Mouse (Mus musculus) adrenal gland, postnatal 10 days (tissue): Measurements from ENCODE around the gene Dhdds. TPM values are rescaled to one million over a fixed set of nuclear protein-coding genes. Genes with fewer than 3 reads are reported as not detected.

Experiments used
- DNase-seq: peaks from one replicate; pipeline ENCODE4 v3.0.0; 2021; ENCODE audit warnings: mixed read lengths
- total RNA-seq, 2 experiments: library from RNA; stranded (reverse); gene quantifications; 2 replicates each; pipeline ENCODE4 v1.2.3; 2021

Dhdds gene
- total RNA-seq, 2 experiments from 2014 or later = 30.7 to 35.8 TPM

GRCm38 (mm10) chr4:133956358-133956757 is 44.4 kb downstream of the Dhdds start:
- DNase-seq = no peak

- DNase-seq = no peak
These were observed 54.0 kb downstream of the Dhdds start for GRCm38 (mm10) chr4:133946736-133947135.

- DNase-seq = no peak
These were observed 56.9 kb downstream of the Dhdds start for GRCm38 (mm10) chr4:133943791-133944190.

GRCm38 (mm10) chr4:133942679-133943078 is 58.0 kb downstream of the Dhdds start:
- no peak for DNase-seq

- no peak for DNase-seq
These were observed 59.1 kb downstream of the Dhdds start for GRCm38 (mm10) chr4:133941576-133941975.

GRCm38 (mm10) chr4:133940386-133941260 is 60.1 kb downstream of the Dhdds start:
- no peak for DNase-seq

GRCm38 (mm10) chr4:133938077-133938476 is 62.6 kb downstream of the Dhdds start:
- DNase-seq = no peak

- no peak for DNase-seq
These were observed 68.9 kb downstream of the Dhdds start for GRCm38 (mm10) chr4:133931785-133932184.

- DNase-seq = peak; percentile 32
These were observed 69.4 kb downstream of the Dhdds start for GRCm38 (mm10) chr4:133931349-133931748.

GRCm38 (mm10) chr4:133929278-133929670 is 71.4 kb downstream of the Dhdds start:
- peak; percentile 25 for DNase-seq

- DNase-seq = no peak
These were observed 72.0 kb downstream of the Dhdds start for GRCm38 (mm10) chr4:133928576-133929277.

- no peak for DNase-seq
These were observed 75.5 kb downstream of the Dhdds start for GRCm38 (mm10) chr4:133925204-133925603.

- DNase-seq = no peak
These were observed 77.0 kb downstream of the Dhdds start for GRCm38 (mm10) chr4:133923743-133924142.

Other genes with a start within 250 kb of the Dhdds start
- 10 to 100 TPM; 46.7 to 63.4 TPM for gene Arid1a, start 244.1 kb downstream of the Dhdds start, total RNA-seq
- gene Rps6ka1, start 113.1 kb downstream of the Dhdds start, total RNA-seq = 10 to 100 TPM; 19.6 to 19.9 TPM
- gene Hmgn2, start 32.3 kb downstream of the Dhdds start, total RNA-seq = 100 to 1,000 TPM; 273 to 322 TPM
- gene Lin28a, start 17.9 kb upstream of the Dhdds start, total RNA-seq = under 1 TPM; 0.18 to 0.36 TPM
- under 1 TPM in 1 of 2 experiments, not detected in 1; 0.24 TPM for gene Zfp683, start 52.9 kb upstream of the Dhdds start, total RNA-seq
- under 1 TPM; 0.82 to 0.96 TPM for gene Crybg2, start 59.9 kb upstream of the Dhdds start, total RNA-seq
- 10 to 100 TPM; 30.6 to 33.6 TPM for gene Cd52, start 94.2 kb upstream of the Dhdds start, total RNA-seq
- 1 to 10 TPM; 4.1 to 7.5 TPM for gene Ubxn11, start 101.7 kb upstream of the Dhdds start, total RNA-seq
- gene Sh3bgrl3, start 127.9 kb upstream of the Dhdds start, total RNA-seq = 100 to 1,000 TPM in 1 of 2 experiments, 10 to 100 TPM in 1; 94.4 to 103 TPM
- 10 to 100 TPM; 20.8 to 28.2 TPM for gene Cep85, start 186.2 kb upstream of the Dhdds start, total RNA-seq
- gene Gm7534, start 202.1 kb upstream of the Dhdds start, total RNA-seq = not detected
- gene Catsper4, start 226.5 kb upstream of the Dhdds start, total RNA-seq = not detected
- gene Cnksr1, start 237.5 kb upstream of the Dhdds start, total RNA-seq = under 1 TPM; 0.45 to 0.51 TPM
- gene E130218I03Rik, start 242.7 kb upstream of the Dhdds start, total RNA-seq = not detected
- gene Zfp593, start 244.7 kb upstream of the Dhdds start, total RNA-seq = 10 to 100 TPM in 1 of 2 experiments, 1 to 10 TPM in 1; 7.9 to 10.1 TPM
- not detected for gene Gm30191, start 246.0 kb upstream of the Dhdds start, total RNA-seq